Mouse (Mus musculus): ENCODE measurements at regions not wholly inside any gene's neighbourhood (a gene's known extent, or its start where the extent isn't known, plus 50 kb on each side); places are given as distances from the start of the nearest gene placed in this dataset.
"Not testable (repeated sequence)": the region's sequence is repeated elsewhere in the genome, so short reads cannot be mapped to it uniquely, and the experiment has no call there.

DNA sequence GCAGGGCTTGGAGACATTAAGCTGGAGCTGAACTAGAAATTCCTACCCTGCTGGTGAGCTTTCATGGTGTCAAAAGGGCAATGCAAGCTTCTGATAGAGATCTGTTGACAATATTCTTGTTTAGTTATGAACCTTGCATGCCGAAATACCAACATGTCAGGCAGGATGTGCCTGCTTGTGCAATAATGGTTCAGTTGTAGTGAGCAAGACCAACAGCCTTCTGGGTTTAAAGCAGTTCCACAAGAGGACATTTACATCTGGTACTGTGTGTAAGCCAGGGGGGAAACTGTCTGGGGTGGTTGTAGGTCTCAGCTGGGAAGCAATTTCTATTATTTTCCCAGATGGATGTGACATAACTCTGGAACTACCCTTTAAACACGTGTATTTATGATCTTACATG lies 987.6 kb upstream of the Gm38303 start:
- peak; percentile 33 for ATAC-seq (replicated peaks; ENCODE audit: poor library complexity, severe bottlenecking)

- ATAC-seq (replicated peaks; ENCODE audit: poor library complexity, severe bottlenecking), result no peak
Observed at GRCm38 (mm10) chr3:11293001-11293400, 957.5 kb upstream of the Gm38303 start.

- no peak for ATAC-seq (replicated peaks; ENCODE audit: poor library complexity, severe bottlenecking)
Observed at GRCm38 (mm10) chr3:11261052-11261451, 925.6 kb upstream of the Gm38303 start.

GRCm38 (mm10) chr3:11213996-11214395 lies 878.5 kb upstream of the Gm38303 start:
- no peak for ATAC-seq (replicated peaks; ENCODE audit: poor library complexity, severe bottlenecking)

DNA sequence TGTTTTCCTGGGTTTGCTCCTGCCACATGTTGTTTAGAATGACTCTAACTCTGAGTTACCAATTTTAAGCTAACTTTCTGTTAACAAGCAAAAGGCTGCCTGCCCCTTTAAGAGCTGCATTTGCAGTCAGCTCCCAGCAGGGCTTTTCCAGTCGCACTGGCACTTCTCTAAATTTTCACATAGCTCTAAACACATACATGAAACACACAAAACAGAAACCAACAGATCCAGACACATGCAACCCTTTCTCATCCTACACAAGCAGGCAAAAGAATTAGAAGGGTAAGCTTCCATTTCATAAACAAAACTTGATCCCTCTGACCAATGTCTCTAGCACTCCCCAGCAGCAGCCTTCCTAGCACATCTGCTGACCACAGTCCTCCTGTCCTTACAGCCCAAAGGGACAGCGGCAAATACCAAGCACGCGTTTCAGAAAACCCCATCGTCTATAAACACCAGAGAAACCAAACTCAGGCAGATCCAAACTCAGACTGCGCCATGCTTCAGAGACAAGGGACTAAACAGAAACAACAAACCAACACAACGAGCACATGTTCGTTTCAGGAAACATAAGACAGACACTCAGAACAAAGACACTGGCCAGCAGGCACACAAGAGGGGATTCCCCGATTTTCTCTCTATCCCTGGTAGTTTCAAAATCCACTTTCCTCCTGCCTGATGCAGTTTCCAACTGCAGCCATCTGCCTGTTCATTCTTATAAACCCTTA lies 877.6 kb upstream of the Gm38303 start:
- not testable (repeated sequence) for ATAC-seq (replicated peaks; ENCODE audit: poor library complexity, severe bottlenecking)

DNA sequence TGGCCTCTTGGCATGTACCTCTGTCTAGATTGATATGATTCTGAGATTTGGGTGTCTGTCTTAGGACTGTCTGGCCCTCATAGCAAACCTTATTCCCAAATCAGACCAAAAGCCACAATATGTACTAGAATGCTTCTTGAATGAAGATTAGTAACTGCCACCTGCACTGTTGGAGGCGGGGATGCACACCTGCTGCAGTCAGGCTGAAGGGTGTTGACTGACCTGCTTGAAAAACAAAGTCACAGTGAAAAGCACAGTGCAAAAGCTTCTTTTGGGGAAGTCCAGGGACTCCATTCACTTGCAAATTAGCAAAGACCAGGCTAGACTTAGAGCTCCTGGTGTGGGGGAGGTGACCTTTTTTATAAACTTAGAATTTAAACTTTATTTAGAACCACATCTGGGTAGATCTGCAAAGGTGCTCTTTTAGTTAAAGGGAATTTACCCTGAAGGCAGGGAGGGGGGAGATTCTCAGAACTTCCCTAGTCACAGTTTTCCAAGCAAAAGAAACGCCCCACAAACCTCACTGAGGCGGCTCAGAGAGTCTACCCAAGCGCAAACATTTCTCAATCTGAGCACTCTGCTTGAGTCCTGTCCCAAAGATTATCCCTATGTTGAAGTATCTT lies 876.9 kb upstream of the Gm38303 start:
- ATAC-seq (replicated peaks; ENCODE audit: poor library complexity, severe bottlenecking), result not testable (repeated sequence)

DNA sequence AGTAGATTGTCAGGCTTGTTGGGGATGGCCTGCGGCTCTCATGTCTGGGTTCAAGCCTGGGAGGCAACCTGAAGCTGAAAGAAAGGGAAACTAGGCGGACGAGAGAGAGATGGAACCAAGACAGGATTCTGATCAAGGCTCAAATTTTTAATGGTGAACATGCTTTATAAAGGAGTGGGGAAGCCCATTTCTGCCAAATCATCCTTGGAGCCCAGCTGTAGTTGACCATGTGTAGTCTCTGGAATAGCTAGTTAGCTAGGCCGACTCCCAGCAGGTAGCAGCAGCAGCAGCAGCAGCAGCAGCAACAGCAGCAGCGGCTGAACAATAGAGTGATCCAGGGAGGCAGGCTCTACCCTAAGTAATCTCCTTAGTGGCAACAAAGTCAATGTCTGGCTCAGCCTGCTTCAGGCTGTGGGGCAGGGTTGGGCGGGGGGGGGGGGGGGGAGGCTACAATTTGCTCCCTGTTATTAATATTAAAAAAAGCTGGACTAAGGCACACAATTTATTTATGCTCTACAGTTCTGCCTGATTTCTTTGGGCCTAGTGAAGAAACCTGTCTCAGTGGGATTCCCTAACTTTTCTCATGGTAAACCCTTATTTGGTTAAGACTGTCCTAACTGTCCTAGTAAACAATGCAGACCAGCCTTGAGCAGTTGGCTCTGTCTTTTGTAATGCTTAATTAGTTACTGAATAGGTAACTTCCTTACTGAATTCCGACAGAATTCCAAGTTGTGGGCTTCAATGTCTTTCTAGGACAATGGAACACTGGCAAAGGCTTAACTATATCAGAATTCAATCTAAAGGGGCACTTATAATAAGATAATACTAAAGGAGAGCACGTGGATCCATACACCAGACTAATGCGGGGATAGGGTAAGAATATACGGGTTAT lies 875.7 kb upstream of the Gm38303 start:
- ATAC-seq (replicated peaks; ENCODE audit: poor library complexity, severe bottlenecking), result not testable (repeated sequence)

DNA sequence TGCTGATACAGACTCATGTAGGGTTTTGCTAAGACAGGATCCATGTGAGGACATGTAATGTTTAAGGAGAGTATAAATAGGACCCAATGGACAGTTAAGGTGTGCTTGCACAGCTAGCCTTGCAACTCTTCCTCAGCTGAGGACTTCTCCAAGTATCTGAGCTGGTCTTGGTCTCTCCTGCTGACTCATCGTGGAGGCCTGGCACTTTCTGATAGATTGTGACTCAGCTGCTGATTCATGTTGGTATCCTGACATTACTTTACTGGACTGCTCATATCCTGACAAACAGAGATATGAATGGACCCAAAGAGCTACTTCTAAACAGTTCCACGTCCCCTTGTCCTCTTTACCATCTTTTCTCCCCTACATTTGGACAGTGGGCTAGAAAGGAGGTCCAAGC lies 838.5 kb upstream of the Gm38303 start:
- ATAC-seq (replicated peaks; ENCODE audit: poor library complexity, severe bottlenecking), result no peak

- no peak for ATAC-seq (replicated peaks; ENCODE audit: poor library complexity, severe bottlenecking)
Observed at GRCm38 (mm10) chr3:11155350-11155749, 819.9 kb upstream of the Gm38303 start.

All from granulocyte monocyte progenitor cell, adult 5-6 weeks (primary cell).